Mouse (Mus musculus) embryonic facial prominence, embryonic 12.5 days (tissue): Measurements from ENCODE around the gene Bnc2. TPM values are rescaled to one million over a fixed set of nuclear protein-coding genes. Genes with fewer than 3 reads are reported as not detected.

ENCODE experiments used
- ATAC-seq: fragments of 200-750 bp; cut with Nextera tagmentation; 2 replicates; pipeline ENCODE4 v1.8.0; 2017; ENCODE audit not compliant: insufficient number of reproducible peaks, insufficient read depth, low FRiP score, low TSS enrichment
- H3K27ac ChIP-seq: fragments of 300-500 bp; sonication (generic); 2 replicates; pipeline ENCODE4 v1.5.1; 2016; ENCODE audit warnings: mild to moderate bottlenecking
- H3K27me3 ChIP-seq: fragments of 300-500 bp; sonication (generic); 2 replicates; pipeline ENCODE4 v1.6.1; 2016; ENCODE audit warnings: mild to moderate bottlenecking, moderate library complexity
- H3K36me3 ChIP-seq: fragments of 300-500 bp; sonication (generic); 2 replicates; pipeline ENCODE4 v1.6.1; 2016; ENCODE audit warnings: mild to moderate bottlenecking
- H3K4me1 ChIP-seq: fragments of 300-500 bp; sonication (generic); 2 replicates; pipeline ENCODE4 v1.6.1; 2016
- H3K4me2 ChIP-seq: fragments of 300-500 bp; sonication (generic); replicated peaks from 2 replicates; pipeline ENCODE4 v1.6.1; 2016; ENCODE audit warnings: mild to moderate bottlenecking, moderate library complexity
- H3K4me3 ChIP-seq: fragments of 300-500 bp; sonication (generic); 2 replicates; pipeline ENCODE4 v1.5.1; 2016; ENCODE audit warnings: mild to moderate bottlenecking
- H3K9ac ChIP-seq: fragments of 300-500 bp; sonication (generic); 2 replicates; pipeline ENCODE4 v1.6.1; 2016; ENCODE audit warnings: mild to moderate bottlenecking, moderate library complexity
- H3K9me3 ChIP-seq: fragments of 300-500 bp; sonication (generic); 2 replicates; pipeline ENCODE4 v1.6.1; 2016; ENCODE audit warnings: mild to moderate bottlenecking, moderate library complexity
- WGBS: fragments of 180-500 bp; shearing (Covaris S2); methylation state at CpG from one replicate; pipeline ENCODE4 v1.1.7; 2016; 5-methylcytosine and 5-hydroxymethylcytosine counted together
- polyA plus RNA-seq: library from polyadenylated mRNA; unstranded; fragments of >200 nt; fragmentation: Nextera tagmentation; extraction: Ambion mirVana; gene quantifications from 2 replicates; pipeline ENCODE4 v1.2.1, GENCODE M21; 2016

Bnc2 gene
- polyA plus RNA-seq: 41.6 and 44.5 TPM in 2 replicates

GRCm38 (mm10) chr4:84675171-84675973, at the start of gene Bnc2:
Bnc2 (minus strand) TSS chr4:84675275.
- Histone ChIP-seq H3K27me3 (no peaks in the 10 kb centered on the region), H3K4me2 (peak within 1 kb of the TSS; percentile 81), H3K4me1 (peaks cover 21% of the 10 kb centered on the region; the same call in 1 of the 2 replicates), H3K9me3 (no peaks in the 10 kb centered on the region), H3K36me3 (no peaks in the 10 kb centered on the region), H3K27ac (peak within 1 kb of the TSS; percentile 95), H3K4me3 (peak within 1 kb of the TSS; percentile 67), H3K9ac (peak within 1 kb of the TSS; percentile 91)
- 2% methylated on average over 68 of the region's 80 CpGs for WGBS
- ATAC-seq: peak; percentile 70

- no peak overlapping the region for H3K9ac ChIP-seq
- WGBS: 71% methylated on average over 5 of the region's 5 CpGs
- no peak overlapping the region for H3K4me2 ChIP-seq
- H3K4me3 ChIP-seq: no peak overlapping the region
- no peaks in the 10 kb centered on the region for H3K27me3 ChIP-seq
- no peak overlapping the region for H3K27ac ChIP-seq
- no peak for ATAC-seq
- no peaks in the 10 kb centered on the region for H3K4me1 ChIP-seq
- H3K9me3 ChIP-seq: no peaks in the 10 kb centered on the region
- no peaks in the 10 kb centered on the region for H3K36me3 ChIP-seq
Measured at GRCm38 (mm10) chr4:84707961-84708360, 32.9 kb upstream of the Bnc2 start.

GRCm38 (mm10) chr4:84685521-84686366, 10.7 kb upstream of the Bnc2 start:
- Histone ChIP-seq H3K4me1 (peaks cover 6% of the 10 kb centered on the region; the same call in 1 of the 2 replicates), H3K9ac (no peak overlapping the region), H3K36me3 (no peaks in the 10 kb centered on the region), H3K27ac (no peak overlapping the region), H3K27me3 (no peaks in the 10 kb centered on the region), H3K4me3 (no peak overlapping the region), H3K9me3 (no peaks in the 10 kb centered on the region), H3K4me2 (no peak overlapping the region)
- 57% methylated on average over 10 of the region's 10 CpGs for WGBS
- ATAC-seq: no peak

- Histone ChIP-seq H3K9me3 (no peaks in the 10 kb centered on the region), H3K27ac (no peak overlapping the region), H3K4me3 (no peak overlapping the region), H3K27me3 (no peaks in the 10 kb centered on the region), H3K36me3 (no peaks in the 10 kb centered on the region), H3K4me2 (no peak overlapping the region), H3K4me1 (peaks cover 6% of the 10 kb centered on the region; the same call in 1 of the 2 replicates), H3K9ac (no peak overlapping the region)
- ATAC-seq: no peak
- 79% methylated on average over 4 of the region's 4 CpGs for WGBS
Measured at GRCm38 (mm10) chr4:84685009-84685408, 9.9 kb upstream of the Bnc2 start.

GRCm38 (mm10) chr4:84675974-84676315, 870 bp upstream of the Bnc2 start:
- under 1% methylated on average over 19 of the region's 19 CpGs for WGBS
- H3K4me1 ChIP-seq: peaks cover 17% of the 10 kb centered on the region; the same call in 1 of the 2 replicates
- peak overlapping the region; percentile 67 for H3K4me3 ChIP-seq
- ATAC-seq: no peak
- H3K4me2 ChIP-seq: peak overlapping the region; percentile 81
- no peaks in the 10 kb centered on the region for H3K36me3 ChIP-seq
- H3K27me3 ChIP-seq: no peaks in the 10 kb centered on the region
- no peaks in the 10 kb centered on the region for H3K9me3 ChIP-seq
- peak overlapping the region; percentile 91 for H3K9ac ChIP-seq
- H3K27ac ChIP-seq: peak overlapping the region; percentile 95

GRCm38 (mm10) chr4:84674318-84675170, 531 bp downstream of the Bnc2 start:
- peaks cover 25% of the 10 kb centered on the region for H3K4me1 ChIP-seq

GRCm38 (mm10) chr4:84673681-84674307, 1.3 kb downstream of the Bnc2 start:
- H3K9ac ChIP-seq: peak overlapping the region; percentile 91
- WGBS: 13% methylated on average over 10 of the region's 10 CpGs
- ATAC-seq: no peak
- no peaks in the 10 kb centered on the region for H3K9me3 ChIP-seq
- H3K36me3 ChIP-seq: no peaks in the 10 kb centered on the region
- H3K27ac ChIP-seq: peak overlapping the region; percentile 95
- H3K4me2 ChIP-seq: peak overlapping the region; percentile 81
- H3K27me3 ChIP-seq: no peaks in the 10 kb centered on the region
- peaks cover 32% of the 10 kb centered on the region for H3K4me1 ChIP-seq
- peak overlapping the region; percentile 67 for H3K4me3 ChIP-seq

More at GRCm38 (mm10) chr4:84674318-84675170, 531 bp downstream of the Bnc2 start:
- Histone ChIP-seq H3K4me2 (peak overlapping the region; percentile 81), H3K9ac (peak overlapping the region; percentile 91), H3K4me3 (peak overlapping the region; percentile 67), H3K27me3 (no peaks in the 10 kb centered on the region), H3K9me3 (no peaks in the 10 kb centered on the region), H3K27ac (peak overlapping the region; percentile 95), H3K36me3 (no peaks in the 10 kb centered on the region)
- WGBS: under 1% methylated on average over 68 of the region's 104 CpGs
- ATAC-seq: peak; percentile 67

GRCm38 (mm10) chr4:84672181-84672791, 2.8 kb downstream of the Bnc2 start:
- Histone ChIP-seq H3K4me1 (peaks cover 33% of the 10 kb centered on the region), H3K4me2 (peak overlapping the region; percentile 81)

GRCm38 (mm10) chr4:84670996-84671395, 4.1 kb downstream of the Bnc2 start:
- H3K9me3 ChIP-seq: no peaks in the 10 kb centered on the region
- no peaks in the 10 kb centered on the region for H3K36me3 ChIP-seq
- WGBS: 10% methylated on average over 1 of the region's 1 CpGs
- no peak overlapping the region for H3K4me3 ChIP-seq
- no peak for ATAC-seq
- peaks cover 26% of the 10 kb centered on the region for H3K4me1 ChIP-seq
- H3K4me2 ChIP-seq: peak overlapping the region; percentile 16; the same call in 1 of the 2 replicates
- H3K27me3 ChIP-seq: no peaks in the 10 kb centered on the region
- H3K9ac ChIP-seq: no peak overlapping the region
- no peak overlapping the region for H3K27ac ChIP-seq

More at GRCm38 (mm10) chr4:84672181-84672791, 2.8 kb downstream of the Bnc2 start:
- Histone ChIP-seq H3K9ac (peak overlapping the region; percentile 91; the same call in 1 of the 2 replicates), H3K27me3 (no peaks in the 10 kb centered on the region), H3K36me3 (no peaks in the 10 kb centered on the region), H3K9me3 (no peaks in the 10 kb centered on the region), H3K4me3 (peak overlapping the region; percentile 67), H3K27ac (peak overlapping the region; percentile 57; the same call in 1 of the 2 replicates)
- 6% methylated on average over 14 of the region's 14 CpGs for WGBS
- no peak for ATAC-seq

- no peaks in the 10 kb centered on the region for H3K9me3 ChIP-seq
- H3K4me1 ChIP-seq: peaks cover 26% of the 10 kb centered on the region
- H3K4me2 ChIP-seq: peak overlapping the region; percentile 29
- no peaks in the 10 kb centered on the region for H3K27me3 ChIP-seq
- no peaks in the 10 kb centered on the region for H3K36me3 ChIP-seq
- 45% methylated on average over 5 of the region's 5 CpGs for WGBS
- ATAC-seq: no peak
- no peak overlapping the region for H3K27ac ChIP-seq
- H3K4me3 ChIP-seq: no peak overlapping the region
- no peak overlapping the region; the same call in 1 of the 2 replicates for H3K9ac ChIP-seq
Measured at GRCm38 (mm10) chr4:84669650-84670049, 5.4 kb downstream of the Bnc2 start.
